Mouse (Mus musculus) midbrain, embryonic 13.5 days (tissue): ENCODE measurements around the gene Acd. TPM values are rescaled to one million over a fixed set of nuclear protein-coding genes. Genes with fewer than 3 reads are reported as not detected.
A peak's percentile ranks its signal among the peaks of the same experiment; 100 is the strongest.

Experiments
- ATAC-seq: fragments of 200-750 bp; cut with Nextera tagmentation; 2 replicates; pipeline ENCODE4 v1.8.0; 2017; ENCODE audit warnings: mild to moderate bottlenecking, moderate TSS enrichment, moderate library complexity
- H3K27ac ChIP-seq: fragments of 300-500 bp; sonication (generic); 2 replicates; pipeline ENCODE4 v1.5.1; 2015; ENCODE audit warnings: inconsistent platforms, mild to moderate bottlenecking, moderate library complexity
- H3K27me3 ChIP-seq: fragments of 300-500 bp; sonication (generic); 2 replicates; pipeline ENCODE4 v1.6.1; 2015; ENCODE audit warnings: mild to moderate bottlenecking, inconsistent platforms
- H3K36me3 ChIP-seq: fragments of 300-500 bp; sonication (generic); 2 replicates; pipeline ENCODE4 v1.6.1; 2015; ENCODE audit warnings: mild to moderate bottlenecking, inconsistent platforms
- H3K4me1 ChIP-seq: fragments of 300-500 bp; sonication (generic); replicated peaks from 2 replicates; pipeline ENCODE4 v1.6.1; 2015; ENCODE audit warnings: inconsistent platforms
- H3K4me2 ChIP-seq: fragments of 300-500 bp; sonication (generic); replicated peaks from 2 replicates; pipeline ENCODE4 v1.6.1; 2015; ENCODE audit warnings: moderate library complexity, mild to moderate bottlenecking, inconsistent platforms
- H3K4me3 ChIP-seq: fragments of 300-500 bp; sonication (generic); replicated peaks from 2 replicates; pipeline ENCODE4 v1.5.1; 2015; ENCODE audit warnings: mild to moderate bottlenecking, inconsistent platforms
- H3K9ac ChIP-seq: fragments of 300-500 bp; sonication (generic); replicated peaks from 2 replicates; pipeline ENCODE4 v1.6.1; 2015; ENCODE audit warnings: mild to moderate bottlenecking, inconsistent platforms
- H3K9me3 ChIP-seq: fragments of 300-500 bp; sonication (generic); 2 replicates; pipeline ENCODE4 v1.6.1; 2016; ENCODE audit warnings: mild to moderate bottlenecking, inconsistent platforms
- WGBS: fragments of 180-500 bp; shearing (Covaris S2); methylation state at CpG from one replicate; pipeline ENCODE4 v1.1.7; 2015; 5-methylcytosine and 5-hydroxymethylcytosine counted together
- polyA plus RNA-seq: library from polyadenylated mRNA; unstranded; fragments of >200 nt; fragmentation: Nextera tagmentation; extraction: Ambion mirVana; gene quantifications from 2 replicates; pipeline ENCODE4 v1.2.1, GENCODE M21; 2015

Gene Acd
- 94.7 and 101 TPM in 2 replicates for polyA plus RNA-seq

DNA sequence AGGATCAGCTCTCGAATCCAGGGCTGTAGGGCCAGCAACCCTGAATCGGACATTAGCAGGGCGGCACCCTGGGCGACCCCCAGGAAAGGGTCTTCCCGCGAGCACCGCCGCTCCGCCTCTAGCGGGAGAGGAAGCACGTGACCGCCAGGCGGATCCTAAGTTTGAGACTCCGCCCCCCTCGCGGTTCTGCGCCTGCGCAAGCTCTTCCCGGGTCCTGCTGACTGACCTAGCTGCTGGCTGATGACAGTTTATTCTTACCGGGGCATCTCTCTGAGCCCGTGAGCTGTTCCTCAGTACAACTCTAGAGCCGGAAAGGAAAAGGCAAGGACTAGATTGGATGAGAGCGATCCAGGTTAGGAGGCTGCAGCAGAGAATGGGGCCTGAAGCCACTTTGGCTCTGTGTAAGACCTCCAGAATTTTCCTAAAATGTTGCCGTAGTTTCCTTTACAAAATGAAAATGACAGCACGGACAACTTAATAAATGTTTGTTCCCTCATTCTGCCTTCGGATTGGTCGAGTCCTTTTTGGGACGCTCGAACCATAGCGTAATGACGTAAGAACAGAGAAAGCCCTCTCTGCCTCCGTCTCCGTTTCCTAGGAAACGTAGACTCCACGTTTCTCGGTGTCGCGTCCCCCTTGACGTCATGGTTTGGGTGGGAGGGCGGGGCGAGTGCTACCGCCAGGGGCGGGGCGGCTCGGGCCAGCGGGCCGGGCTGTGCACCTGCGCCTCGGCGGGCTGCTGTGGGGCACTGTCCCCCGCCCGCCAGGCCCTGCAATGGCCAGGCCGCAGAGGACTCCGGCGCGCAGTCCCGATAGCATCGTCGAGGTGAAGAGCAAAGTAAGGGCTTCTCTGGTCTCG lies at the start of gene Acd, which contains the start of gene Pard6a:
TSS of gene Acd (minus strand) at position 137 of the 859 bp plus-strand sequence.
TSS of gene Pard6a (plus strand) at position 183 of the 859 bp plus-strand sequence.
- H3K9ac ChIP-seq, result peak within 1 kb of the TSS; percentile 79
- H3K4me3 ChIP-seq, result peak within 1 kb of the TSS; percentile 75
- peak within 1 kb of the TSS; percentile 91 for H3K4me2 ChIP-seq
- no peaks in the 10 kb centered on the region for H3K9me3 ChIP-seq
- peak; percentile 77 for ATAC-seq
- WGBS, result under 1% methylated on average over 60 of the region's 60 CpGs
- H3K36me3 ChIP-seq, result peaks cover 49% of the 10 kb centered on the region
- H3K27ac ChIP-seq, result peak within 1 kb of the TSS; percentile 93
- no peaks in the 10 kb centered on the region for H3K27me3 ChIP-seq
- peaks cover 29% of the 10 kb centered on the region for H3K4me1 ChIP-seq

- Histone ChIP-seq H3K4me2 (peak overlapping the region; percentile 31), H3K4me1 (peaks cover 50% of the 10 kb centered on the region), H3K27ac (0 out of 2 replicates have a peak overlapping the region, but pooled peaks have one; percentile 11), H3K27me3 (no peaks in the 10 kb centered on the region), H3K4me3 (no peak overlapping the region), H3K9me3 (no peaks in the 10 kb centered on the region), H3K36me3 (0 out of 2 replicates have a peak, but pooled peaks cover 4% of the 10 kb centered on the region), H3K9ac (no peak overlapping the region)
- WGBS, result 14% methylated on average over 11 of the region's 11 CpGs
- peak; percentile 53; the same call in 1 of the 2 replicates for ATAC-seq
Measured at GRCm38 (mm10) chr8:105750606-105751005, 49.7 kb upstream of the Acd start.

DNA sequence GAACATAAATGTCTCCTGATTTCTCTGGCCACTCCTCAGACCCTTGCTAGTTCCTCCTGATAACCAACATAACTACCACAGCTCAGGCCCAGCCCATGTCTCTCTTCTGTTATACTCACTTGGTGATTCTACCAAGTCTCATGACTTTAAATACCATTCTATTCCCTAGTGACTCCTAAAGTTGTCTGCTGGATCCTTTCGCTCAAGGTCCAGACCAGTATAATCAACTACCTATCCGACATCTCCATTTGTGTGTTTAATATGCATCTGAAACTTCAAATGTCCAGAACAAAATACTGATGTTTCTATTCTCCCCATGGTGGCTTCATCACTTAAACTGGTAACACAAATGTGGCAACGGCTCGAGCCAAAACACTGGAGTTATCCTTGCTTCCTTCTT lies 42.4 kb upstream of the Acd start:
- no peak overlapping the region for H3K4me2 ChIP-seq
- H3K36me3 ChIP-seq, result 0 out of 2 replicates have a peak, but pooled peaks cover 4% of the 10 kb centered on the region
- H3K27me3 ChIP-seq, result no peaks in the 10 kb centered on the region
- H3K4me1 ChIP-seq, result peaks cover 4% of the 10 kb centered on the region
- WGBS, result 95% methylated on average over 4 of the region's 4 CpGs
- no peak for ATAC-seq
- no peak overlapping the region for H3K27ac ChIP-seq
- H3K4me3 ChIP-seq, result no peak overlapping the region
- H3K9ac ChIP-seq, result no peak overlapping the region
- no peaks in the 10 kb centered on the region for H3K9me3 ChIP-seq

DNA sequence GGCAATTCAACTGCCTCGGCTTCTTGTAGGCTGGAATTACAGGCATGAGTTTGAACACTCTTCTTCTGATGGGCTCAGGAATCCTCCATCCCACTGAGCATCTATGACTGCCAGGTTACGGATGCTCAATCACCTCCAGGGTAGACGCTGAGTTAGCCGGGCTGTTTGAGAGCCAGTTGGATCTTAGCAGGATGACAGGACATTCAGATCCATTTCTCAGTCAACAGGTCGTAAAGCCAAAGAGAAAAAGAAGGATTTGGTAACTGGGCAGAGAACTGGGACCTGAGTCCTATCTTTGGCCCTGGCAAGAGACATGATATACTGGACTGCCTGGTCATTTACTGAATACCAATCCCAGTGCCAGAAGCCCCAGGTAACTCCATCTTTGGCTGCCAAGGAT lies 38.3 kb upstream of the Acd start:
- H3K9ac ChIP-seq, result no peak overlapping the region
- WGBS, result 93% methylated on average over 5 of the region's 5 CpGs

DNA sequence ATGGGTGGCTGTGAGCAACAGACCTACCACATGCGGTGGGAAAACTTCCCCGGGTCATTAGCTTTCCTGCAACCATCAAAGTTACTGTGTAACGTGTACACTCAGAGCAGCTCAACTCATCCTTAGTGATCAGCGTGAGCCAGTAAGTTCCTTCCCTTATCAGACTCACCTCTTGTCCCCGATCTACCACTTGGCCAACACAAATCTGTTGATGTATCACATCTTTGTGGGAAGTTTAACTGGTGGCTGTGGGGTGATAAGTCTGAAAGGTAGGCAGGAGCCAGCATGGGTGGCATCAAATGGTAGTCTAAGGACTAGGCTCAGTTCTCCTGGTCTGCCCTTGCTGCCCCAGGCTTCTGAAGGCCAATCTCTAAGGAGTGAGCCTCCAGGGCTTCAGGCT lies 31.3 kb upstream of the Acd start:
- H3K4me2 ChIP-seq, result no peak overlapping the region
- ATAC-seq, result no peak
- no peaks in the 10 kb centered on the region for H3K9me3 ChIP-seq
- no peak overlapping the region for H3K4me3 ChIP-seq
- WGBS, result 96% methylated on average over 5 of the region's 5 CpGs
- no peak overlapping the region for H3K9ac ChIP-seq
- H3K27ac ChIP-seq, result no peak overlapping the region
- peaks cover 18% of the 10 kb centered on the region for H3K36me3 ChIP-seq
- H3K4me1 ChIP-seq, result no peaks in the 10 kb centered on the region
- H3K27me3 ChIP-seq, result no peaks in the 10 kb centered on the region

More for the DNA sequence above, 38.3 kb upstream of the Acd start:
- H3K27me3 ChIP-seq, result no peaks in the 10 kb centered on the region
- H3K4me2 ChIP-seq, result no peak overlapping the region
- no peak overlapping the region for H3K27ac ChIP-seq
- H3K36me3 ChIP-seq, result no peaks in the 10 kb centered on the region
- no peak overlapping the region for H3K4me3 ChIP-seq
- ATAC-seq, result no peak
- no peaks in the 10 kb centered on the region for H3K9me3 ChIP-seq
- H3K4me1 ChIP-seq, result no peaks in the 10 kb centered on the region

DNA sequence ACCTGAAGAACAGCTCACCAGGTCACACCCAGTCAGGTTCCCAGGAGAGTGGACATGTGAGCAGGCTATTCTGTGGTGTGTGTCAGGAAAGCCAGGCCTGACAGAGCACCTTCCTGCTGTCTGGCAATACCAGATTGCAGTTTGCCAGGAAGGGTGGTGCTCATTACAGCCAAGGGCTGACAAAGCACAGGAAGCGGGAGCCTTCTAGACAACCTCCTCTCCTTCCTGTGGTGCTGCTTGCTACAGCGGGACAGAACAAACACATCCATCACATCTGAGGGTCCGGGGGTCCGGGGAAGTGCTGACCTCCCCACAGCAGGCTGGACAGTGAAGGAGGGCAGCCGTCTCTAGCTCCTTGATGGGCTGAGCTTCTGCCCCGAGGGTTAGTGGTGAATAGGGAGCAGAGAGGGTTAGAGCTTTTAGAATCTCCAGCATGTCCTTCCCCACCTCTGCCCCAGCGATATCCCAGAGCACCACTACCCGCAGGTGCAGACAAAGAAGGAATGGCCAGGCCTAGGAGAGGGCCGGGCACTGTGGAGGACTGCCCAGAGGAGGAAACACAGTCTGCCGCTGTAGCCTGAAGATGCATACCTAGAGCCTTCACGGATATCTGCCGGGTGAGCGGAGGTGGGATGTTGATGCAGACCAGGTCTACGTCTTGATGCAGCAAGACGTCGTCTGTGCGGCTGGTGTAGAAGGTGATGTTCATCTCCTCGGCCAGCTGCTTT lies 26.7 kb upstream of the Acd start:
- Histone ChIP-seq H3K4me1 (no peaks in the 10 kb centered on the region), H3K9me3 (no peaks in the 10 kb centered on the region), H3K4me3 (no peak overlapping the region), H3K27me3 (no peaks in the 10 kb centered on the region), H3K4me2 (no peak overlapping the region), H3K36me3 (peaks cover 48% of the 10 kb centered on the region), H3K27ac (no peak overlapping the region), H3K9ac (no peak overlapping the region)
- no peak for ATAC-seq
- 93% methylated on average over 18 of the region's 18 CpGs for WGBS

DNA sequence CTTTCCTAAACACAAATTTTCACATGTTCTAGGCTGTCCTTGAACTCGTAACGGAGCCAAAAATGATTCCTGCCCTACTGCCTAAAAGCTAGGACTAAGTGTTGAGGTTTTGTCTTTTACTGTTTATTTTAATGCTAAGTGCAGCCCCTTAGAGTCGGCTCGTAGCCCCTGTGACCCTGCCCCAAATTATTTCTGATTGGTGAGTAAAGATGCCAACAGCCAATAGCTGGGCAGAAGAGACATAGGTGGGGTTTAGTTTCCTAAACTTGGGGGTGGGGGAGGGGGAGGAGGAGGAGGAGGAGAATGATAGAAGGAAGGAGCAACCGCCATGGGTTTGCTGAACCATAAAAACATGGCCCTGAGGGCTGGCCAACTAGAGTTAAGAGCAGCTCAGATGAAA lies 24.8 kb upstream of the Acd start:
- no peaks in the 10 kb centered on the region for H3K27me3 ChIP-seq
- H3K27ac ChIP-seq, result no peak overlapping the region
- H3K4me1 ChIP-seq, result no peaks in the 10 kb centered on the region
- no peaks in the 10 kb centered on the region for H3K9me3 ChIP-seq
- no peak for ATAC-seq
- no peak overlapping the region for H3K4me2 ChIP-seq
- no peak overlapping the region for H3K9ac ChIP-seq
- WGBS, result 89% methylated on average over 5 of the region's 5 CpGs
- H3K36me3 ChIP-seq, result peaks cover 57% of the 10 kb centered on the region
- H3K4me3 ChIP-seq, result no peak overlapping the region

- Histone ChIP-seq H3K4me1 (no peaks in the 10 kb centered on the region), H3K27ac (no peak overlapping the region; the same call in 1 of the 2 replicates), H3K9me3 (no peaks in the 10 kb centered on the region), H3K36me3 (peaks cover 58% of the 10 kb centered on the region), H3K27me3 (no peaks in the 10 kb centered on the region), H3K9ac (no peak overlapping the region), H3K4me3 (no peak overlapping the region), H3K4me2 (no peak overlapping the region)
- no peak for ATAC-seq
- 88% methylated on average over 9 of the region's 9 CpGs for WGBS
Measured at GRCm38 (mm10) chr8:105722861-105723260, 22.0 kb upstream of the Acd start.

DNA sequence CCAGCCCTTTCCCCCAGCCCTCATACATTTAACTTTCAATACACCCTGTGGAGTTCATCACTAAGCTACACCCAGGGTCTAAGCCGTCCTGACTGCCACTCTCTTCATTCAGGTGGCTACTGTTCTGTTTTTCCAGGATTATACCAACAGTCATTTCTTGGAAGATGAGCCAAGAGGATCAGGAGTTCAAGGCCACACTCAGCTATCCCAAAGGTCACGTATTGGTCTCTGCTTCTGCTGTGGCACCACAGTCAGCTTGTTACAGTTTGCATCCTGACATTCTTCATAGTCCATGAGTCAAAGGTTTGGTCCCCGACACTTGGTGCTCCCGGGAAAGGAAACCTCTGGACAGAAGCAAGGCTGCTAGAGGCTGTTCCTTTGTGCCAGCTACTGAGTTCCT lies 18.7 kb upstream of the Acd start:
- H3K27me3 ChIP-seq, result no peaks in the 10 kb centered on the region
- H3K9me3 ChIP-seq, result no peaks in the 10 kb centered on the region
- no peak overlapping the region for H3K4me3 ChIP-seq
- H3K9ac ChIP-seq, result no peak overlapping the region
- H3K4me2 ChIP-seq, result no peak overlapping the region
- H3K27ac ChIP-seq, result no peak overlapping the region
- no peaks in the 10 kb centered on the region for H3K4me1 ChIP-seq
- peaks cover 61% of the 10 kb centered on the region for H3K36me3 ChIP-seq
- no peak for ATAC-seq
- WGBS, result 87% methylated on average over 4 of the region's 4 CpGs

DNA sequence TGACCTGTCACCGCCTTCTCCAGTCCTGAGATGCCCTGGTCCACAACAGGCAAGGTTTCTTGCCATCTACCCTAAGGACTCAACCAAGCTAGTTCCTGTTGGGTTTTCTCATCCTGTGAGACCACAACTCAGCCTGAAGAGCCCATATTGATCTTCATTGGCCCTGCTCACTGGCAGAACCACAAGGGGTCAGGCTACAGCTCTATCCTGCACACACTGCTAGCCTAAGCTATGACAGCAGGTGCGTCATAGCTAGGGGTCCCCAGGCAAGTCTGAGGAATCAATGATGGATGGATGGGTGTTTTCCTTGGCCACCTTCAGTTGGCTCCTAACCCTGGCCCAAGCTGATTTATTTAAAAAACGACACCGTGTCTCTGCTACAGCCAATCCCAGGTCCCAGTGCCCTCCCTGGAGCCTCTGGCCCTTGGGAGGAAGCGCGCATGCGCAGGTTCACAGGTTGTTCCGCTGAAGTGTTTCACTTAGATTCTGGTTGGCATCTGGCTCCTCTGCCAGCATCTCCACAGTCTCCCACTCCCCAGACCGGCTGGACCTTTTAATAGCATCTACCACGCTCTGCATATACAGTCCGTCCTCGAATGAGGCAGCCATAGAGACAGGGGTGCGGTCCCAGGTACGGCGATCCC lies 15.5 kb upstream of the Acd start:
- no peak for ATAC-seq
- Histone ChIP-seq H3K36me3 (peaks cover 41% of the 10 kb centered on the region), H3K4me2 (no peak overlapping the region), H3K4me3 (no peak overlapping the region), H3K27me3 (no peaks in the 10 kb centered on the region), H3K4me1 (no peaks in the 10 kb centered on the region), H3K27ac (no peak overlapping the region), H3K9ac (no peak overlapping the region), H3K9me3 (no peaks in the 10 kb centered on the region)
- WGBS, result 93% methylated on average over 15 of the region's 15 CpGs

DNA sequence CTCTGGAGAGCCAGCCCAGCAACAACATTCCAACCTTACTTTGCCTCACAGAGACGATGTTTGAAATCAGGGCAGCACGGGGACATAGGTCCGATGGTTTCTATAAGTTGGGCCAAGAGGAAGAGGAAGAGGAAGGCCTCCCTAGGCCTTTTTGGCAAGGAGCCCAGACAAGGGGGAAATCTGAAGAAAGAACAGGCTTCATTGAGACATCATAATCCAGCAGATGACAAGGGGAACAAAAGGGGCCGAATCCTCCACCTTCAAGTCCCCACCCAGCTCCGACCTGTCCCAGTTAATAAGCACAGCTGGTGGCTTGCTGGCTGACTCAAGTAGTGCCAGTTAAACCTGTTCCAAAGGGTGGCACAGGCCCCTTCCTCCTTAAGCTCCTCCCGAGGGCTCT lies 14.1 kb upstream of the Acd start:
- Histone ChIP-seq H3K4me3 (no peak overlapping the region), H3K27me3 (no peaks in the 10 kb centered on the region), H3K9me3 (no peaks in the 10 kb centered on the region), H3K9ac (no peak overlapping the region), H3K36me3 (peaks cover 33% of the 10 kb centered on the region), H3K4me1 (no peaks in the 10 kb centered on the region), H3K27ac (no peak overlapping the region), H3K4me2 (no peak overlapping the region)
- ATAC-seq, result no peak
- WGBS, result 76% methylated on average over 6 of the region's 6 CpGs

- Histone ChIP-seq H3K9me3 (no peaks in the 10 kb centered on the region), H3K27ac (no peak overlapping the region), H3K36me3 (peaks cover 33% of the 10 kb centered on the region), H3K4me3 (no peak overlapping the region), H3K9ac (no peak overlapping the region), H3K27me3 (no peaks in the 10 kb centered on the region), H3K4me2 (no peak overlapping the region), H3K4me1 (no peaks in the 10 kb centered on the region)
- ATAC-seq, result peak; percentile 38; the same call in 1 of the 2 replicates
- WGBS, result 7% methylated on average over 3 of the region's 3 CpGs
Measured at GRCm38 (mm10) chr8:105714139-105714538, 13.2 kb upstream of the Acd start.
